Mouse (Mus musculus): ENCODE results near the gene Rpp30.
A peak's percentile ranks its signal among the peaks of the same experiment; 100 is the strongest.

The Rpp30 gene

GRCm38 (mm10) chr19:36083262-36084225 is at the start of gene Rpp30:
Gene Rpp30, plus strand, starts transcription at chr19:36083716.
- DNase-seq (ENCODE audit: low read depth, low spot score): peak; percentile 77

- DNase-seq (ENCODE audit: low read depth, low spot score): no peak
Measured at GRCm38 (mm10) chr19:36046046-36046445, 37.5 kb upstream of the Rpp30 start.

- no peak for DNase-seq (ENCODE audit: low read depth, low spot score)
Measured at GRCm38 (mm10) chr19:36056502-36057221, 26.9 kb upstream of the Rpp30 start.

GRCm38 (mm10) chr19:36057231-36057811 is 26.2 kb upstream of the Rpp30 start, which contains the start of gene Htr7:
Gene Htr7, minus strand, starts transcription at chr19:36057507.
- DNase-seq (ENCODE audit: low read depth, low spot score): peak; percentile 11

- DNase-seq (ENCODE audit: low read depth, low spot score): no peak
Measured at GRCm38 (mm10) chr19:36062801-36063529, 20.6 kb upstream of the Rpp30 start.

- peak; percentile 46 for DNase-seq (ENCODE audit: low read depth, low spot score)
Measured at GRCm38 (mm10) chr19:36082606-36083261, 782 bp upstream of the Rpp30 start.

- peak; percentile 29 for DNase-seq (ENCODE audit: low read depth, low spot score)
Measured at GRCm38 (mm10) chr19:36090781-36091180, 7.3 kb downstream of the Rpp30 start.

- no peak for DNase-seq (ENCODE audit: low read depth, low spot score)
Measured at GRCm38 (mm10) chr19:36097194-36097593, 13.7 kb downstream of the Rpp30 start.

GRCm38 (mm10) chr19:36098265-36098664 is 14.7 kb downstream of the Rpp30 start:
- no peak for DNase-seq (ENCODE audit: low read depth, low spot score)

GRCm38 (mm10) chr19:36098916-36099315 is 15.4 kb downstream of the Rpp30 start:
- DNase-seq (ENCODE audit: low read depth, low spot score): no peak

GRCm38 (mm10) chr19:36103909-36104308 is 20.4 kb downstream of the Rpp30 start:
- DNase-seq (ENCODE audit: low read depth, low spot score): no peak

- DNase-seq (ENCODE audit: low read depth, low spot score): no peak
Measured at GRCm38 (mm10) chr19:36109318-36109944, 25.9 kb downstream of the Rpp30 start.

GRCm38 (mm10) chr19:36110465-36110864 is 26.9 kb downstream of the Rpp30 start:
- DNase-seq (ENCODE audit: low read depth, low spot score): no peak

GRCm38 (mm10) chr19:36111054-36111895 is 27.8 kb downstream of the Rpp30 start:
- DNase-seq (ENCODE audit: low read depth, low spot score): no peak

GRCm38 (mm10) chr19:36112007-36112406 is 28.5 kb downstream of the Rpp30 start:
- DNase-seq (ENCODE audit: low read depth, low spot score): no peak

GRCm38 (mm10) chr19:36116185-36116584 is 32.7 kb downstream of the Rpp30 start:
- no peak for DNase-seq (ENCODE audit: low read depth, low spot score)

- no peak for DNase-seq (ENCODE audit: low read depth, low spot score)
Measured at GRCm38 (mm10) chr19:36119219-36119618, 35.7 kb downstream of the Rpp30 start.

GRCm38 (mm10) chr19:36119783-36120471 is 36.4 kb downstream of the Rpp30 start, which contains the start of gene Ankrd1:
Gene Ankrd1, minus strand, starts transcription at chr19:36120099.
- no peak for DNase-seq (ENCODE audit: low read depth, low spot score)

- no peak for DNase-seq (ENCODE audit: low read depth, low spot score)
Measured at GRCm38 (mm10) chr19:36124203-36124602, 40.7 kb downstream of the Rpp30 start.
